Mouse (Mus musculus) gastrocnemius, postnatal 25 days (tissue): Measurements from ENCODE around the gene Il4. TPM values are rescaled to one million over a fixed set of nuclear protein-coding genes. Genes with fewer than 3 reads are reported as not detected.
A peak's percentile ranks its signal among the peaks of the same experiment; 100 is the strongest.

Experiments used
- DNase-seq: peaks from one replicate; pipeline ENCODE4 v3.0.0; 2022
- total RNA-seq, 2 experiments: library from RNA; stranded (reverse); gene quantifications; 1 replicate in 1 of 2; 2 replicates in 1 of 2; pipeline ENCODE4 v1.2.3; 2021

The Il4 gene
- total RNA-seq, 2 experiments from 2014 or later, result not detected

GRCm38 (mm10) chr11:53624124-53624523 is 5.7 kb upstream of the Il4 start:
- DNase-seq, result no peak

- DNase-seq, result no peak
These were observed 5.1 kb upstream of the Il4 start for GRCm38 (mm10) chr11:53623573-53623972.

- no peak for DNase-seq
These were observed 4.0 kb upstream of the Il4 start for GRCm38 (mm10) chr11:53622440-53622806.

- no peak for DNase-seq
These were observed 3.3 kb upstream of the Il4 start for GRCm38 (mm10) chr11:53621582-53622439.

GRCm38 (mm10) chr11:53620094-53620493 is 1.6 kb upstream of the Il4 start:
- DNase-seq, result no peak

- no peak for DNase-seq
These were observed 959 bp upstream of the Il4 start for GRCm38 (mm10) chr11:53619428-53619827.

- no peak for DNase-seq
These were observed 833 bp downstream of the Il4 start for GRCm38 (mm10) chr11:53617562-53618109.

GRCm38 (mm10) chr11:53616748-53617558 is 1.5 kb downstream of the Il4 start:
- no peak for DNase-seq

- DNase-seq, result no peak
These were observed 2.9 kb downstream of the Il4 start for GRCm38 (mm10) chr11:53615575-53615974.

- no peak for DNase-seq
These were observed 3.3 kb downstream of the Il4 start for GRCm38 (mm10) chr11:53615172-53615571.

- DNase-seq, result no peak
These were observed 8.8 kb downstream of the Il4 start for GRCm38 (mm10) chr11:53609672-53610071.

GRCm38 (mm10) chr11:53609231-53609630 is 9.2 kb downstream of the Il4 start:
- no peak for DNase-seq

GRCm38 (mm10) chr11:53605609-53606008 is 12.9 kb downstream of the Il4 start:
- DNase-seq, result no peak

GRCm38 (mm10) chr11:53604983-53605382 is 13.5 kb downstream of the Il4 start:
- DNase-seq, result no peak

- no peak for DNase-seq
These were observed 27.4 kb downstream of the Il4 start for GRCm38 (mm10) chr11:53591116-53591515.

- DNase-seq, result peak; percentile 11
These were observed 28.1 kb downstream of the Il4 start for GRCm38 (mm10) chr11:53590368-53590768.

- no peak for DNase-seq
These were observed 30.2 kb downstream of the Il4 start for GRCm38 (mm10) chr11:53588279-53588678.

- DNase-seq, result no peak
These were observed 33.0 kb downstream of the Il4 start for GRCm38 (mm10) chr11:53585510-53585909.

GRCm38 (mm10) chr11:53584849-53585248 is 33.6 kb downstream of the Il4 start:
- DNase-seq, result no peak

GRCm38 (mm10) chr11:53583151-53583550 is 35.3 kb downstream of the Il4 start:
- DNase-seq, result no peak

GRCm38 (mm10) chr11:53580562-53580961 is 37.9 kb downstream of the Il4 start:
- no peak for DNase-seq

GRCm38 (mm10) chr11:53567224-53568014 is 51.0 kb downstream of the Il4 start, which contains the start of gene Kif3a:
Kif3a (plus strand) TSS chr11:53567379.
- peak; percentile 92 for DNase-seq
